Mouse (Mus musculus): ENCODE results near the gene 1700019N19Rik.

Gene 1700019N19Rik

GRCm38 (mm10) chr19:58794284-58794683, at the start of gene 1700019N19Rik:
1700019N19Rik (minus strand) TSS chr19:58794461.
- DNase-seq (ENCODE audit: low read depth, low spot score) = no peak

GRCm38 (mm10) chr19:58843606-58844005, 49.3 kb upstream of the 1700019N19Rik start:
- no peak for DNase-seq (ENCODE audit: low read depth, low spot score)

- DNase-seq (ENCODE audit: low read depth, low spot score) = no peak
These were observed 46.5 kb upstream of the 1700019N19Rik start for GRCm38 (mm10) chr19:58840721-58841271.

DNA sequence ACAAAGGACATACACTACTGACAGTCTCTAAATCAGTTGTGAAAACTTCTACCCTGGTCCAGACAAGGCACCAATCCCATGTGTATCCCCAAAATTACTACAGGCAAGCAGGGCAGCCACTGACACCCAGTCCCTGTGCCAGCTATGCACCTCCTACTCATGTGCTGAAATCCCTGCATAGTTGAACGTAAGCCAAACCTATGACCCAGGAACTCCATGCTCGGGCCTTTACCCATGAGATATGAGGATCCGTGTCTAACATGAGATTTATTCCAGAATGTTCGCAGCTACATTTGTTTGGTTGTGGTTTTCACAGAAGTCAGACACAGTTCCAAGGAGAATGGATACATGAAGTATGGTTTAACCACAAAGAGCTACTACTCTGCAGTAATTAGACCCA, 45.5 kb upstream of the 1700019N19Rik start:
- DNase-seq (ENCODE audit: low read depth, low spot score) = no peak

DNA sequence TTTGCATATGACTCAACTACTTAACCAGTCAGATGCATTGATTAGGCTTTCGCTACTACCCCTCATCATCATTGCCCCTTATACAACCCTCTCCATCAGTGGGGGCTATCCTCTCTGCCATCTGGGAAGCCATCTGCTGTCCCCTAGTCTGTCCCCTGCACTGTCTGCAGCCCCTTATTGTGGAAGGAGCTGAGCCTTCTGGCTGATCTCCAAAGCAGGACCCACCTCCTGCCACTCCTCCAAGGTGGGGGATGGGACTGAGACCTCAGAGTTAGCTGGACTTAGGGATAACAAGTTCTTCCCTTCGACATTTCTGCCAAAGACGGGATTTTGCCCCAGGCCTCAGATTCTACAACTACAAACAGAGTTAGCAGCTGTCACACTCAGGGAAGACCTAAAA, 45.1 kb upstream of the 1700019N19Rik start:
- no peak for DNase-seq (ENCODE audit: low read depth, low spot score)

DNA sequence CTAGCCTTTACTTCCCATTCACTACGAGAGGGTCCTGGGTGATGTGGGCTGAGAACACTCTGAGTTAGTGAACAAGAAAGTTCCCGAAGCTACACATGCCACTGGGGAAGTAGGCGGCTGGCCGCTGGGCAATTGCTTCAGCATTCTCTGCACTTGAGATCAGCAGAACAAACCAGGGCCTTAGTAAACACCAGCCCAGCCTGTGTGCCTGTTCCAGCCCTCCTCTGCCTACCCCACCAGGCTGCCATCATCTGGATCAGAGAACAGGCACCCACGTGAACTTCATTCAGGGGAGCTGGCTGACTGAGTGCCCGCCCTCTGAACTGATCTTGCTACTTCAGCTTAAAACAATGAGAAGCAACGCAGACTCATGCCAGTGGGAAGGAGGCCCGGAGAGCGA, 44.4 kb upstream of the 1700019N19Rik start:
- DNase-seq (ENCODE audit: low read depth, low spot score) = no peak

- DNase-seq (ENCODE audit: low read depth, low spot score) = no peak
These were observed 39.4 kb upstream of the 1700019N19Rik start for GRCm38 (mm10) chr19:58833639-58834180.

DNA sequence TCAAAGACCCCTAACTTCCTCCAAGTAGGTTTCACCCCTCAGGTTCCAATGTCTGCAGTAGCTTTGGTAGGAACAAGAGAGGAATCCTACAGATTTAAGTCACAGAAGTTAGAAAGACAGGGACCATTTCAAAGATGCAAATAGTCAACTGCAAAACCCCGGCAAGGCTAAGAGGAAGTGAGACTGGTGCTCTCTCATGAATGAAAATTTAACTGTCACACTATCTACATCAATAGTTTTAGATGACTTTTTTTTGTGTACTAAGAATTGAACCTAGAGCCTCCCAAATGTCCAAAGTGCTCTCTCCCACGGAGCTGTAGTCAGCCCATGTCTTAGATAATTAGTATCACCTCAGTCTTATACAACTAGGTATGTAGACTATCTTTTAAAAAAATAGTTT, 38.7 kb upstream of the 1700019N19Rik start:
- no peak for DNase-seq (ENCODE audit: low read depth, low spot score)

DNA sequence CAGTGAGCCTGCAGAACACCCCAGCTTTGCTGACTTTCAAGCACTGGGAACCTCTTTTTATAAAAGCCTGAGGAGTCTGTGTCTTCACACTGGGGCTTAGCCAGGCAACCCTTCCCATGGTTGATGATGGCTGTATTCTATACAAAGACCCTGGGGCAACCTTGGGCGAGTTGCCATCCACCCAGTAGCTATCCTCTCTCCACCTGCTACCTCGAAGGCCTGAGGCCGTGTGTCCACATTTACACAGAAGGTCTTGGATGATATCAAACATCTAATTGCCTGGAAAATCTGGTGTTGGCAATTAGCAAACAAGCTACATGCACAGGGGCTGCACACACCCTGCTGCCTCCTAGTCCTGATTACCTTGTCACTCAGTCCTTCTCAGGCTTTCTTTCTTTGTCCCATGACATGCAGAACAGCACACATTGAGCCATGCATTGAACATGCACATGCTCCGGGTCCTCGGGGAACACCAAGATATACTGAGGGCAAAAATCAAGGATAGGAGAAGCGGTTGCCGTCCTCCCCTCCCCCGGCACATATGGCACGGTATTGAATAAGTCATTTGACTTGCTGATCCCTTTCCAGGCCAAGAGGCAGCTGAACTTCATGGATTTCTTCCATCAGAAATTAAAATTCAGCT, 37.1 kb upstream of the 1700019N19Rik start:
- no peak for DNase-seq (ENCODE audit: low read depth, low spot score)

DNA sequence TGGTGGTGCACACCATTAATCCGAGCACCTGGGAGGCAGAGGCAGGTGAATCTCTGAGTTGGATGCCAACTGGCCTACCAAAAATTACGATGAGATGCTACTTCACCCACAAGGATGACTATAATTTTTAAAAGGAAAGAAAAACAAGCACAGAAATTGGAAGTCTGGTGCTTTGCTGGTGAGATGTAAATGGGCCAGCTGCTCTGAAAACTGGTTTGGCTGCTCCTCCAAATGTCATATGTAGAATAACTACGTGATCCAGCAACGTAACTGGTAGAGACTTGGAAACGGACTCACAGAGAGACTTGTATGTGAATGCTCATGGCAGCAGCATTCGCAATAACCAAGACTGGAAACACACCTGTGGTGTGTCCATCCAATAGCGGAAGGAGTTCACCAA, 35.9 kb upstream of the 1700019N19Rik start:
- no peak for DNase-seq (ENCODE audit: low read depth, low spot score)

- peak; percentile 48 for DNase-seq (ENCODE audit: low read depth, low spot score)
These were observed 35.3 kb upstream of the 1700019N19Rik start for GRCm38 (mm10) chr19:58829575-58829974.

DNA sequence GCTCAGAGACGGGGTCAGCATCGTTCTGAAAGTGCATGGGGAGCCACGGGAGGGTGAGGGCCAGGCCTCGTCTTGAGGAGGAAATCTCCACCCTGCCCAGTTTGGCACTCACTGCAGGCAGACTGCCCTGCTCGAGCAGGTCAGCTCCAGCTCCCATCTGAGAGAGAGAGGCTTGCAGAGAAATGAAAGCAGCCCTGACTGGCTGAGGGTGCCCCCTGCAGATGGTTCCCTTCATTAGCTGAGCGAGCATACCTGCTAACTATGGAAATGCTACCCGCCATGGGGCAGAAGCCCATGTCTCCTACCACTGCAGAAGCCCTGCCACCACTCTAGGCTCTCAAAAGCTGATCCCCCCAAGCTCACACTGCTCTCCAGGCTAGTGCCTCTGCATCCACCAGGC, 33.4 kb upstream of the 1700019N19Rik start:
- no peak for DNase-seq (ENCODE audit: low read depth, low spot score)

- DNase-seq (ENCODE audit: low read depth, low spot score) = no peak
These were observed 30.1 kb upstream of the 1700019N19Rik start for GRCm38 (mm10) chr19:58824316-58824715.

- no peak for DNase-seq (ENCODE audit: low read depth, low spot score)
These were observed 29.0 kb upstream of the 1700019N19Rik start for GRCm38 (mm10) chr19:58823301-58823700.

DNA sequence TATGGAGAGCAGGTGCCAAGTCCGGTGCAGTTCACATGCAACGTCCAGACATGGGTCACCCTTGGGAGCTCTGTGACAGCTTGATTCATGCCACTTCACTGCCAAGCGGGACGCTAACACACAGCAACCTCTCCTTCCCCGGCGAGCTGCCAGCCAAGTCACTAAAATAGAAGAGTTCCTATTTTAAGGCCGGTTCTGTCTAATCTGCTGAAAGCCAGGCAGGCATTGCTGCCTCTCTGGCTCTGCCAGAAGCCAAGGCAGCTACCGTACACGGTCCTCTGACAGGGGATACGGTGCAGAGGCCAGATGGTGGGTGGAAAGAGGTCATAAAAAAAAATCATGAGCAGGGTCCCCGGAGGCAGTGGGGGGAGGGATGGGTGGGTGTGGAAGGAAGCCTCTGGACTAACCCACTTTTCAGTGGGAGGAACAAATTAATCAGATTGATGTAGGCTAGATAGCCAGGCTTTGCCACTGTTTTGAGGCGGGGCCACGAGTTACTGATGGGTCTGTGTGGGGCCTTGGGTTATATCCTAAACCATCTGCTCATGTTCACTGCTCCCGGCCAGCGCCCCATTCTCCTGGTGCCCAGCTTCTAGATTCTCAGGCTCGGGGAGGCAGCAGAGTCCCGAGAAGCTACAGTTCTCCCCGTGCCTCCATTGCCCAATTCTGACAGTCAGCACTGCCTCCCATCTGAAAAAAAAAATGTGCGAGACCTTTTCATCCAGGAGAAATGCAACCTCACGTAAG, 28.4 kb upstream of the 1700019N19Rik start:
- DNase-seq (ENCODE audit: low read depth, low spot score) = peak; percentile 53

DNA sequence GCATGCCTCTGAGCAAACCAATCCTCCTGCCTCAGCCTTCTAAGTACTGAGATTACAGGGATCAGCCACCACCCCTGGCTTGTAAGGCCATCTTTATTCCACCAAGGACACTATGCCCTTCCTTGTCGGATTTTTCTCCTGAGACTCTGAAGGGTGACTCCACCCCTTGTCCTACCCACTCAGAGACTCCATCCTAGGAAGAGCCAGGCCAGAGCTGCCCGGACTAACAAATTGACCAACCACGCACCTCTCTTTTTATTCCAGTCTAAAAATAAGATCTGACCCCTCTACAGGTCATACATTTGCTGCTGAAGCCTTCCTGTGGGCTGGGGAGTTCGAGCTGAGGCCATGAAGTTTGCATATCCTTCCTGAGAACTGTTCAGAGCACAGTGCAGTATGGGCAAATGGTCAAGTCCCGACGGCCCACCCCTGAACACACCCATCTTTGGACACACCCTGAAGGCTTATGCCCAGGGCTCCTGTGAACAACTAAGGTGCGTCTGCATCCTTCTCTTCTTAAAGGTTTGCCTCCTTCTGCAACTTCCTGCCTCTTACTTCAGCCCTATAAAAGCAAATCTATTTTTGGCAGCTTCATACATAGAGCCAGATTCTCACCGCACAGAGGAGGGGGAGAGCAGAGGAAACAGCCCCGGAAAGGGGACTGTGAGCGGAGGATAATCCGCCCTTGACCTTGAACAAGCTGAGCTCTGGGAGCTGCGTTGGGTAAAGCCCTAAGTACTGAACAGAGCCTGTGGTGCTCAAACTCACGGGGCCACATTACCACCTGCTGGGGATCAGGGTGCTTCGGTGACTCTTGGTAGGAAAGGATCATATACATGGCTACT, 24.5 kb upstream of the 1700019N19Rik start:
- DNase-seq (ENCODE audit: low read depth, low spot score) = peak; percentile 41

DNA sequence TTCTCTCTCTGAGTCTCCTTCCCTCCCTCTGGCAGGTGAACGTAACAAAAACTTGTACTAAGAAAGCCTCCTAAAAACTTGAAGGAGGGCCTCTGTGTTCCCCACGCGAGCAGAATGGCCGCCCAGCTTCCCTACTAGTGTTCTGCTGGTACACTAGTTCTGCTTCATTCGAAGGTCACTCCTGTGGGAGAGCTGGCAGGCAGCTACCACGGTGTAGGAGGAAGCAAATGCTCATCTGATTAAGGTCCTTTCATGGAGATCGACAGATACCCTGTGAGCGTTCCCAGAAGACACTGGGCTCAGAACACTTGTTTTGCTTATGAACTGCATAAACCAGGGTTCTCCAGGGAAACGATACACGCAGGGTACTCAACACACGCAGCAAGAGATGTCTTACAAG, 23.1 kb upstream of the 1700019N19Rik start:
- DNase-seq (ENCODE audit: low read depth, low spot score) = no peak

GRCm38 (mm10) chr19:58816453-58817041, 22.3 kb upstream of the 1700019N19Rik start:
- no peak for DNase-seq (ENCODE audit: low read depth, low spot score)

GRCm38 (mm10) chr19:58815179-58815922, 21.1 kb upstream of the 1700019N19Rik start:
- DNase-seq (ENCODE audit: low read depth, low spot score) = no peak

- no peak for DNase-seq (ENCODE audit: low read depth, low spot score)
These were observed 16.3 kb upstream of the 1700019N19Rik start for GRCm38 (mm10) chr19:58810536-58810935.

DNA sequence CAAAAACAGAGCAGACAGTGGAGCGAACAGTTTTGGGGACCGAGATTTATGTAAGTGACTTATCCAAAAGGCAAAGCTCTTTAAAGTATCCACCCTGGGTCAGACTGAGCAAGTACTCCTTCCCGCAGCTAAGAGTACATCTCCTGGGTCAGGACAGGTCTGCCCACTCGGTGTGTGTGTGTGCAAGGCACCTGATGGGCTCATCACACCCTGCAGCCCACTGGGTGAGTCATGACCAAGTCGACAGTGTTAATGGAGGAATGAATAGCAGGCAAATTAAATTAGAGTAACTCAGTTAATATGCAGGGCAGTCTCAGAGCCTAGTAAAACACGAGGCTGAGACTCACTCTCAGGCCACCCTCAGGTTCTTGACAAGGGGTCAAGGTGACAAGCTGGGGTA, 14.6 kb upstream of the 1700019N19Rik start:
- no peak for DNase-seq (ENCODE audit: low read depth, low spot score)

Data from retina, postnatal 7 days (tissue).